Mouse (Mus musculus) testis, adult 2 months (tissue): ENCODE measurements at regions not wholly inside any gene's neighbourhood (a gene's known extent, or its start where the extent isn't known, plus 50 kb on each side); places are given as distances from the start of the nearest gene placed in this dataset.

Experiments used
- CTCF ChIP-seq: fragments of 200-500 bp; IDR thresholded peaks from 2 replicates; pipeline ENCODE4 v1.5.1; 2012; ENCODE audit warnings: low read depth, mild to moderate bottlenecking, inconsistent platforms, low read length, moderate library complexity; ENCODE audit not compliant: control insufficient read depth, insufficient read depth, insufficient replicate concordance
- POLR2A ChIP-seq: fragments of 200-500 bp; IDR thresholded peaks from 2 replicates; pipeline ENCODE4 v1.6.1; 2012; ENCODE audit warnings: low read depth, mild to moderate bottlenecking, inconsistent platforms, low read length, moderate library complexity; ENCODE audit not compliant: control insufficient read depth

- TF ChIP-seq POLR2A: no peak
- TF ChIP-seq CTCF: no peak
These were observed 265.8 kb downstream of the Lmo4 start for GRCm38 (mm10) chr3:143939068-143939709.
